Mouse (Mus musculus): ENCODE data around the gene Olfr721-ps1.

The Olfr721-ps1 gene

DNA sequence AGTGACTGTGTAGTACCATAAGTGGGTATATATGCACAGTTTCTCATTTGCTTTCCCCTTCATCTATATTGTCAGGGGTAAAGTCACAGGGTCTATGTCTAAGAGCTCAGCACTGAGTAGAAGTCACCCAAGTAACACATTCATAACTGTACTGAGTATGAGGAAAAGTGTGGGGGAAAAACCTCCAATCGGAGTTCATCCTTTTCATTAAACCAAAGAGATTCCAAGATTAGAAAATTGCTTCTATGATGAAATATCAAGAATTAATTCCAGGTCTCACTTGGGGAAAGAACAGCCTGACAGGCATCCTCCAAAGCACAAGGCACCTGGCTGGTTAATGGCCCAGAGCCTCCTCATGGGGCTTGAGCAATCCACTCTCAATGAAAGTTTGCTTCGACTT is at the start of gene Olfr721-ps1:
TSS of gene Olfr721-ps1 (plus strand) at position 301 of the 400 bp plus-strand sequence.
- DNase-seq (ENCODE audit: low spot score): no peak

DNA sequence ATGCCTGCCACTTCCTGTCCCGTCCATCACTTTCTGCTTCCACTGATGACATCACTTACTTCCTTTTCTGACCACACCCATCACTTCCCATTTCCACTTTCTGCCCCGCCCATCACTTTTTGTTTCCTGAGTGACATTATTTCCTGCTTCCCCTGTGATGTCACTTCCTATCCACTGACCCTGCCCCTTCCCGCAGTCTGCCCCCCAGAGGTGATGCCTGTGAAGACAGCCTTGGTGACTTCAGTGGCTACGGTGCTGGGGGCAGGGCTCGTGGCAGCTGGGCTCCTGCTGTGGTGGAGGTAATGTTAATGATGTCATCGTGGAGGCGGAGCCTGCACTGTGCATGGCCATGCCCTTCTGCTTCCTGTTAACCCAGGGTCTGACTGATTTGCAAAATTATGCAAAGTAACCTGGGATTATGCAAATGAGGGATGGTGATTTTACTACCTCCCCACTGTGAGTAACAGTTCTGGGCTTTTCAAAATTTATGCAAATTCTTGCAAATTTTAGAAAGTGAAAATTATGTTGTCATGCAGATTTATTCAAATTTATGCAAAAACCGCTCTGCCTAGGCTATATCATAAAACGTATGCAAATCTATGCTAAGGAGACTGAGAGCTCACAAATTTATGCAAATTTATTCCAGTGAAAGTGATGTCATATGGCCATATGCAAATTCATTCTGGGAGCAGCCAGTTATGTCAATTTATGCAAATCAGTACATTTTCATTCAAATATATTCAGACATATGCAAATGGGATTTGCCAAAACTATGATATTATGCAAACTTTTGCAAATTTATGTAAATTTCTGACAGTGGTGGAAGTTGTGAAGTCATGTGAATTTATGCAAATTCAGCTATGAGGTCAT is 49.1 kb upstream of the Olfr721-ps1 start:
- no peak for DNase-seq (ENCODE audit: low spot score)

DNA sequence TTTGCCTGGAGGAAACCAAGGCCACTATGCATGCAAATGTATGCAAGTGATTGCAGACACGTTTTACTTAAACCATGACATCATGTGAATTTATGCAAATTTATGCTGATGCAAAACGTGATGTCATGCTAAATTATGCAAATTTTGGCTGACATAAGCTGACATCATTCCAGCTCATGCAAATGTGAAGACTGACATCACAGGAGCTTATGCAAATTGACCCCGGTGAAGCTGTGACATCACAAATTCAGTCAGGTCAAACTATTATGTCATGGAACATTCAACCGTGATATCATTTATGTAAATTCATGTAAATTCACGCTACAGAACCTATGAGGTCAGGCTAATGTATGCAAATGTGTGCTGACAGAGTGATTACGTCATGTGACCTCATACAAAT is 48.5 kb upstream of the Olfr721-ps1 start:
- no peak for DNase-seq (ENCODE audit: low spot score)

DNA sequence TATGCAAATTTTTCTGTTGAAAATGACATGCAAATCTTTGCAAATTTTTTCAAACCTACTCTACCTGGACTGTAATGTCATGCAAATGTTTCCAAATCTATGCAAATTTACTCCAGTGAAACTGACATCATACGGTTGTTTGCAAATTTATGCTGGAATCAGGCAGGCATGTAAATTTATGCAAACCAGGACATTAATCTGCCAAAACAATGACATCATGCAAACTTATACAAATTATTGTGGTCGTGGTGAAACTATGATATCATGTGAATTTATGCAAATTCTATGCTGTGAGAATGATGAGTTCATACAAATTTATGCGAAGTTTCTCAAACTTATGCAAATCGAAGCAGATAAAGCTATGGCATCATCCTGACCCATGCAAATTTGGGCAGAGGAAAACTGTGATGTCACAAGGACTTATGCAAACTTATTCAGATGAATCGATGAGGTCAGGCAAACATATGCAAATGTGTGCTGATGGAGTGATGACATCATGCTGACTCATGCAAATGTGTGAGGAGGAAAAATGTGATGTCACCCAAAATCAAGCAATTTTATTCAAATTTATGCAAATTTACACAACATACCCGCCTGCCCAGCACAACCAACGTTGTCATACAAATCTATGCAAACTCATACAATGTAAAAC is 47.9 kb upstream of the Olfr721-ps1 start:
- DNase-seq (ENCODE audit: low spot score): no peak

DNA sequence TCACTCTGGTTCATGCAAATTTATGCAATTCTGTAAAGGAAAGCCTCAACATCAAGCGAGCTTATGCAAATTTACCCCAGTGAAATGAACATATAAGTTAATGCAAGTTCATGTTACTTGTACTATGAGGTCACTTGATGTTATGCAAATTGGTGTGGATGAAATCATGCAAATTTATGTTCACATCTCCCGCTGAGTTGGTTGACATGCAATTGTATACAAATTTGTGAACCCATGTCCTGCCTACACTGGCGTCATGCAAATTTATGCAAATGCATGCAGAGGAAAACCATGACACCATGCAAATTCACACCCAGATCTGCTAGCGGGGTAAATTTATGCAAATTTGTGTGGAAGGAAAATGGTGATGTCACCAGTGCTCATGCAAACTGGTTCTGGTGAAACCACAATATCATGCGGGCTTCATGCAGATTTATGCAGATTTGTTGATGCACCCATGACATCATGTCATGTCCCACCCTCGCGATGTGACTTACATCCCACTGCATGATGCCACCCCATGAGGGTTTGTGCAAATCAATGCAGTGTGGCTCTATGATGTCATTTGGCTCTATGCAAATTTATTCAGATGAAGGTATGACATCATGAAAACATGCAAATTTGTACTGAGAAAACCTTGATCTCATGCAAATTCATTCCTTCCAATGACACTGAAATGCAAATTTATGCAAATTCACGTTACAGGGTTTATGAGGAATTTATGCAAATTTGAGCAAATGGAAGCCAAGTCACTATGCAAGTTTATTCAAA is 47.2 kb upstream of the Olfr721-ps1 start:
- DNase-seq (ENCODE audit: low spot score): no peak

DNA sequence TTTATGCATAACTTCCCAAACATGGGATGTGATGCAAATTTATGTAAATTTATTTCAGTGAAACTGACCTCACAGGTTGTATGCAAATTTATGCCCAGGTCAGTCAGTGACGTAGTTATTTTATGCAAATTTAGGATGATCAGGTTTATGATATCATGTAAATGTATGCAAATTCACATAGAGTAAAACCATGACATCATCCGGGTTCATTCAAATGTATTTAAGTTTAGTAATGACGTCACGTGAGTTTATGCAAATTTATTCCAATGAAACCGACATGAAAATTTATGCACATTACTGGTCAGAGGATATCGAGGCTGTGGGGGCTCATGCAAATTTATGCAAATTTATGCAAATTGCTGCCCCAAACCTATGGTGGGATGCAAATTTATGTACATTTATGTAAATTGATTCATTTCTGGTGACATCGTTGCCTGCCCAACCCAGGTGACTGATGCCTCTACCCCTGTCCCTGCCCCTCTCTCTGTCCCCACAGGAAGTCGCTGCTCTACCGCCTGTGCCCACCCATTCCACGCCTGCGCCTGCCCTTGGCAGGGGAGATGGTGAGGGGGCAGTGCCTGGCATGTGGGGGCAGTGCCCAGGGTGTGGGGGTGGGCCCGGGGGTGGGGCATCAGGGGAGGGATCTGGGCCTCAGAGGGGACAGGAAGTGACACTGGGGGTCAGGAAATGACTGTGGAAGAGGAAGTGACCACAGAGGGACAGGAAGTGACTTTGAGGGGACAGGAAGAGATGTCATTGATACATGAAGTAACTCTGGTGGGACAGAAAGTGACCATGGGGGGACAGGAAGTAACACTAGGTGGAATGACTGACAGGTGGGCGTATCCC is 46.4 kb upstream of the Olfr721-ps1 start:
- DNase-seq (ENCODE audit: low spot score): no peak

DNA sequence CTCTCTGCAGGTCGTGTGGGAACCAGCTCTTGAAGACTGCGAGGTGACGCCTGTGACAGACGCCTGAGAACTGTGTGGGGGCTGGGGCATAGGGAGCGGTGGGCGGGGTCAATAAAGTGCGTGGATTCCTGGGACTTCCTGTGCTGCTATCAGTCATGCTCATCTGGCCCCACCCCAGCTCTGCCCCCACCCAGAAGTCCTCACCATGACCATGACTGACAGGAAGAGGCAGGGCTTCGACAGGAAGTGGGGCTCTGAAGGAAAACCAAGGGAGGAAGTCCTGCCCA is 45.8 kb upstream of the Olfr721-ps1 start:
- no peak for DNase-seq (ENCODE audit: low spot score)

DNA sequence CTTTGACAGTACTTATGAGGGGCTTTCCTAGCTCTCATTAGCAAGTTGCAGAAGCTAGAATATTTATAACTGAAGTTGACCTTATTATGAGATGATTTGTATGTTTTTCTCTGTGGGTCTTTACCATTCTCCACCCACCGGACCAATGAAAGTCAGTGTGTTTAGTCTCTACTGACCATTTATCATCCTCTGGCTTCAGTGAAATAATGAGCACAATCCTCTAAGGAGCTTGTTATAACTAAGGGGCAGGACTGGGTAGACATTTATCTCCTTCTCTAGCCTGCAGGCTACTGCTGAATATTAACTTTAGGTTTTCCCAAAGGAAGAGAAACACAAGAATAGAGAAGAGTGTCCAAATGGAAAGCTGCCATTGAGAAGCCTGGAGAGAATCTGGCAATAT is 5.6 kb upstream of the Olfr721-ps1 start:
- DNase-seq (ENCODE audit: low spot score): no peak

DNA sequence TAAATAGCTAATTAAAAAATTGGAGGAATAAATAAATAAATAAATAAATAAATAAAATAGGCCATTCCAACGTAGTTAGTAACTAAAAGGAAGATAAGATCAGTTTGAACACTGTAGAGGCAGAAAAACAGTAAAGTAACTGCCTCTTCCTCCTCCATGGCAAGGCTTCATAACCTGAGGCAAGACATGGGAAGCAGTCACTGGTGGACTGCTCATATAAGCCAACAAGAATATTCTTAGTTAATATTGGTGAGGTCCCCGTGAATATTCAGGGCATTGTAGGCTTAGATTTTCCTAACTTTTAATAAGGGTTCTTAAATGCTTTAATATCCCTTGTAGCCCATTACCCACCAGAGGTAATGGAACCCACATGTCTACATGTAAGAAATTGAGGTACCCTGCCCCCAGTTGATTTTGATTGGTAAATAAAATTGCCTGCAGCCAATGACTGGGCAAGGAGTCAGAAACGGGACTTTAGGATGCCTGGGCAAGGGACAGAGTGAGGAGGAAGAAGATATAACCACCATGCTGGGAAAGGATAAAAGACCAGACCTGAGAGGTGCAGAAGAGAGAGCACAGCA is 35.1 kb downstream of the Olfr721-ps1 start:
- DNase-seq (ENCODE audit: low spot score): no peak

Data from testis, postnatal 14 days (tissue).